Mouse (Mus musculus): ENCODE measurements around the gene Crat. TPM values are rescaled to one million over a fixed set of nuclear protein-coding genes. Genes with fewer than 3 reads are reported as not detected.

The Crat gene
- polyA plus RNA-seq, 1 experiment from 2014 or later: 21.5 TPM

- H3K4me2 ChIP-seq (replicated peaks; ENCODE audit: low read depth, low read length): peak overlapping the region; percentile 88
- H3K27ac ChIP-seq (ENCODE audit: low read depth, low read length): no peak overlapping the region
- 0 out of 2 replicates have a peak, but pooled peaks cover 2% of the 10 kb centered on the region for H3K36me3 ChIP-seq (ENCODE audit: control insufficient read depth, insufficient read depth, low read length)
- peak overlapping the region; percentile 93; the same call in 1 of the 2 replicates for H3K4me3 ChIP-seq (ENCODE audit: low read depth, low read length)
- WGBS: 94% methylated on average over 2 of the region's 2 CpGs
- DNase-seq (ENCODE audit: low spot score) (no peak), ATAC-seq (ENCODE audit: low FRiP score) (no peak)
- no peaks in the 10 kb centered on the region for H3K27me3 ChIP-seq (ENCODE audit: control insufficient read depth, insufficient read depth, low read length)
- H3K9ac ChIP-seq (ENCODE audit: low read depth, low read length): peak overlapping the region; percentile 88; the same call in 1 of the 2 replicates
- H3K4me1 ChIP-seq (replicated peaks; ENCODE audit: control insufficient read depth, insufficient read depth, low read length): peaks cover 8% of the 10 kb centered on the region
- H3K9me3 ChIP-seq (ENCODE audit: control insufficient read depth, low read length): no peaks in the 10 kb centered on the region
Observed at GRCm38 (mm10) chr2:30365281-30366069, 50.1 kb downstream of the Crat start.

GRCm38 (mm10) chr2:30363773-30364650 lies 51.6 kb downstream of the Crat start, which contains the start of gene Miga2:
TSS of gene Miga2 (plus strand) at chr2:30364233.
- Histone ChIP-seq H3K9ac (ENCODE audit: low read depth, low read length) (peak within 1 kb of the TSS; percentile 88), H3K4me1 (replicated peaks; ENCODE audit: control insufficient read depth, insufficient read depth, low read length) (peaks cover 8% of the 10 kb centered on the region), H3K4me3 (ENCODE audit: low read depth, low read length) (peak within 1 kb of the TSS; percentile 93), H3K36me3 (ENCODE audit: control insufficient read depth, insufficient read depth, low read length) (no peaks in the 10 kb centered on the region), H3K27ac (ENCODE audit: low read depth, low read length) (peak within 1 kb of the TSS; percentile 42; the same call in 1 of the 2 replicates), H3K27me3 (ENCODE audit: control insufficient read depth, insufficient read depth, low read length) (no peaks in the 10 kb centered on the region), H3K9me3 (ENCODE audit: control insufficient read depth, low read length) (no peaks in the 10 kb centered on the region), H3K4me2 (replicated peaks; ENCODE audit: low read depth, low read length) (peak within 1 kb of the TSS; percentile 88)
- ATAC-seq (ENCODE audit: low FRiP score): peak; percentile 99
- under 1% methylated on average over 54 of the region's 54 CpGs for WGBS
- peak; percentile 98 for DNase-seq (ENCODE audit: low spot score)

- Histone ChIP-seq H3K4me3 (ENCODE audit: low read depth, low read length) (no peak overlapping the region), H3K27ac (ENCODE audit: low read depth, low read length) (no peak overlapping the region), H3K9me3 (ENCODE audit: control insufficient read depth, low read length) (no peaks in the 10 kb centered on the region), H3K27me3 (ENCODE audit: control insufficient read depth, insufficient read depth, low read length) (no peaks in the 10 kb centered on the region), H3K4me1 (replicated peaks; ENCODE audit: control insufficient read depth, insufficient read depth, low read length) (peaks cover 13% of the 10 kb centered on the region), H3K4me2 (replicated peaks; ENCODE audit: low read depth, low read length) (no peak overlapping the region), H3K9ac (ENCODE audit: low read depth, low read length) (no peak overlapping the region), H3K36me3 (ENCODE audit: control insufficient read depth, insufficient read depth, low read length) (no peaks in the 10 kb centered on the region)
- DNase-seq (ENCODE audit: low spot score) (no peak), ATAC-seq (ENCODE audit: low FRiP score) (no peak)
- 75% methylated on average over 5 of the region's 5 CpGs for WGBS
Observed at GRCm38 (mm10) chr2:30362865-30363264, 52.7 kb downstream of the Crat start.

- ATAC-seq (ENCODE audit: low FRiP score): no peak
- no peak for DNase-seq (ENCODE audit: low spot score)
- Histone ChIP-seq H3K27ac (ENCODE audit: low read depth, low read length) (no peak overlapping the region), H3K9me3 (ENCODE audit: control insufficient read depth, low read length) (no peaks in the 10 kb centered on the region), H3K4me3 (ENCODE audit: low read depth, low read length) (no peak overlapping the region), H3K4me1 (replicated peaks; ENCODE audit: control insufficient read depth, insufficient read depth, low read length) (peaks cover 13% of the 10 kb centered on the region), H3K9ac (ENCODE audit: low read depth, low read length) (no peak overlapping the region), H3K27me3 (ENCODE audit: control insufficient read depth, insufficient read depth, low read length) (no peaks in the 10 kb centered on the region), H3K36me3 (ENCODE audit: control insufficient read depth, insufficient read depth, low read length) (no peaks in the 10 kb centered on the region), H3K4me2 (replicated peaks; ENCODE audit: low read depth, low read length) (no peak overlapping the region)
- WGBS: 61% methylated on average over 10 of the region's 10 CpGs
Observed at GRCm38 (mm10) chr2:30360626-30361025, 55.0 kb downstream of the Crat start.

- no peaks in the 10 kb centered on the region for H3K27me3 ChIP-seq (ENCODE audit: control insufficient read depth, insufficient read depth, low read length)
- 3% methylated on average over 65 of the region's 73 CpGs for WGBS
- no peaks in the 10 kb centered on the region for H3K36me3 ChIP-seq (ENCODE audit: control insufficient read depth, insufficient read depth, low read length)
- H3K4me2 ChIP-seq (replicated peaks; ENCODE audit: low read depth, low read length): peak within 1 kb of the TSS; percentile 91
- peak; percentile 94 for DNase-seq (ENCODE audit: low spot score)
- peak within 1 kb of the TSS; percentile 51 for H3K27ac ChIP-seq (ENCODE audit: low read depth, low read length)
- H3K4me1 ChIP-seq (replicated peaks; ENCODE audit: control insufficient read depth, insufficient read depth, low read length): peaks cover 5% of the 10 kb centered on the region; the same call in 1 of the 2 replicates
- no peaks in the 10 kb centered on the region for H3K9me3 ChIP-seq (ENCODE audit: control insufficient read depth, low read length)
- peak within 1 kb of the TSS; percentile 78 for H3K9ac ChIP-seq (ENCODE audit: low read depth, low read length)
- H3K4me3 ChIP-seq (ENCODE audit: low read depth, low read length): peak within 1 kb of the TSS; percentile 70
- peak; percentile 72 for ATAC-seq (ENCODE audit: low FRiP score)
Observed at GRCm38 (mm10) chr2:30358533-30359531, 56.8 kb downstream of the Crat start, which contains the start of gene Sh3glb2. TSS of gene Sh3glb2 (minus strand) at chr2:30359337.

GRCm38 (mm10) chr2:30357552-30358510 lies 57.8 kb downstream of the Crat start:
- Histone ChIP-seq H3K9me3 (ENCODE audit: control insufficient read depth, low read length) (no peaks in the 10 kb centered on the region), H3K27ac (ENCODE audit: low read depth, low read length) (no peak overlapping the region), H3K4me1 (replicated peaks; ENCODE audit: control insufficient read depth, insufficient read depth, low read length) (peaks cover 5% of the 10 kb centered on the region; the same call in 1 of the 2 replicates), H3K4me3 (ENCODE audit: low read depth, low read length) (peak overlapping the region; percentile 70), H3K36me3 (ENCODE audit: control insufficient read depth, insufficient read depth, low read length) (no peaks in the 10 kb centered on the region), H3K27me3 (ENCODE audit: control insufficient read depth, insufficient read depth, low read length) (no peaks in the 10 kb centered on the region), H3K9ac (ENCODE audit: low read depth, low read length) (no peak overlapping the region; the same call in 1 of the 2 replicates), H3K4me2 (replicated peaks; ENCODE audit: low read depth, low read length) (peak overlapping the region; percentile 91)
- WGBS: 56% methylated on average over 8 of the region's 8 CpGs
- ATAC-seq (ENCODE audit: low FRiP score) (no peak), DNase-seq (ENCODE audit: low spot score) (peak; percentile 21)

- no peak overlapping the region for H3K4me2 ChIP-seq (replicated peaks; ENCODE audit: low read depth, low read length)
- ATAC-seq (ENCODE audit: low FRiP score): no peak
- peaks cover 5% of the 10 kb centered on the region; the same call in 1 of the 2 replicates for H3K4me1 ChIP-seq (replicated peaks; ENCODE audit: control insufficient read depth, insufficient read depth, low read length)
- H3K27ac ChIP-seq (ENCODE audit: low read depth, low read length): no peak overlapping the region
- H3K27me3 ChIP-seq (ENCODE audit: control insufficient read depth, insufficient read depth, low read length): no peaks in the 10 kb centered on the region
- H3K9me3 ChIP-seq (ENCODE audit: control insufficient read depth, low read length): no peaks in the 10 kb centered on the region
- no peak overlapping the region for H3K9ac ChIP-seq (ENCODE audit: low read depth, low read length)
- no peak overlapping the region for H3K4me3 ChIP-seq (ENCODE audit: low read depth, low read length)
- 70% methylated on average over 9 of the region's 9 CpGs for WGBS
- H3K36me3 ChIP-seq (ENCODE audit: control insufficient read depth, insufficient read depth, low read length): no peaks in the 10 kb centered on the region
- no peak for DNase-seq (ENCODE audit: low spot score)
Observed at GRCm38 (mm10) chr2:30356906-30357305, 58.7 kb downstream of the Crat start.

Measured in hindbrain, embryonic 11.5 days (tissue).